Comparison of ENCODE assay signal across 13 mouse cellular contexts in genomic region chr17:57007137-57007905, GRCm38 (mm10). TPM values are rescaled to one million over a fixed set of nuclear protein-coding genes. Genes with fewer than 3 reads are reported as not detected.
DNase-seq lines count a peak whose midpoint lies in the region; ATAC-seq and TF ChIP-seq lines count a peak whose summit lies in the region.
"Had no signal": no experiment of that assay in that cellular context is flagged by ENCODE, and none has a peak within 500 bp of the region (broad histone marks: within the 10 kb centered on the region; RNA-seq: fewer than 3 reads in every experiment).

No protein-coding gene starts in this region.

- WGBS in heart, postnatal 0 days: 89% methylated on average over 13 of the region's 13 CpGs
- 88% methylated on average over 13 of the region's 13 CpGs for WGBS in embryonic facial prominence, embryonic 15.5 days
- WGBS in neural tube, embryonic 15.5 days: 95% methylated on average over 13 of the region's 13 CpGs

- H3K9ac ChIP-seq in heart, postnatal 0 days (replicated peaks; ENCODE audit: low read depth, low read length): no peak overlapping the region
- H3K9ac ChIP-seq in embryonic facial prominence, embryonic 15.5 days: no peak overlapping the region
- no peak overlapping the region for H3K9ac ChIP-seq in neural tube, embryonic 15.5 days (replicated peaks)
- H3K9ac ChIP-seq: forebrain, embryonic 13.5 days had no signal

- H3K27me3 ChIP-seq in heart, postnatal 0 days (ENCODE audit: control insufficient read depth, insufficient read depth, low read length): no peaks in the 10 kb centered on the region
- no peaks in the 10 kb centered on the region for H3K27me3 ChIP-seq in testis, adult 2 months (ENCODE audit: control insufficient read depth, insufficient read depth, low read length)
- H3K27me3 ChIP-seq in embryonic facial prominence, embryonic 15.5 days: no peaks in the 10 kb centered on the region
- H3K27me3 ChIP-seq in neural tube, embryonic 15.5 days (replicated peaks): no peaks in the 10 kb centered on the region
- H3K27me3 ChIP-seq: forebrain, embryonic 13.5 days had no signal

- peak; percentile 55 for TF ChIP-seq CTCF in heart, postnatal 0 days (IDR thresholded peaks at IDR 0.05; ENCODE audit: low read depth)
- peak; percentile 30; the same call in 1 of the 2 replicates for TF ChIP-seq CTCF in testis, adult 2 months (IDR thresholded peaks at IDR 0.05; ENCODE audit: control insufficient read depth, insufficient read depth, insufficient replicate concordance, low read depth, low read length)

- H3K4me2 ChIP-seq in heart, postnatal 0 days (ENCODE audit: low read depth, low read length): no peak overlapping the region
- H3K4me2 ChIP-seq in embryonic facial prominence, embryonic 15.5 days (replicated peaks): no peak overlapping the region
- no peak overlapping the region for H3K4me2 ChIP-seq in neural tube, embryonic 15.5 days
- H3K4me2 ChIP-seq: forebrain, embryonic 13.5 days had no signal

- no peak for TF ChIP-seq POLR2A in testis, adult 2 months (IDR thresholded peaks at IDR 0.05; ENCODE audit: control insufficient read depth, low read depth, low read length)

- no peak overlapping the region for H3K27ac ChIP-seq in heart, postnatal 0 days (ENCODE audit: low read depth)
- no peak overlapping the region for H3K27ac ChIP-seq in testis, adult 2 months (ENCODE audit: control insufficient read depth, insufficient read depth, low read depth, low read length)
- 0 out of 2 replicates have a peak overlapping the region, but pooled peaks have one; percentile 44 for H3K27ac ChIP-seq in embryonic facial prominence, embryonic 15.5 days (replicated peaks)
- no peak overlapping the region for H3K27ac ChIP-seq in neural tube, embryonic 15.5 days (replicated peaks)
- H3K27ac ChIP-seq: forebrain, embryonic 13.5 days had no signal

- H3K4me3 ChIP-seq in heart, postnatal 0 days (ENCODE audit: low read depth, low read length): no peak overlapping the region
- no peak overlapping the region for H3K4me3 ChIP-seq in testis, adult 2 months (ENCODE audit: control insufficient read depth, low read depth, low read length)
- H3K4me3 ChIP-seq in embryonic facial prominence, embryonic 15.5 days (replicated peaks): no peak overlapping the region
- H3K4me3 ChIP-seq in neural tube, embryonic 15.5 days (replicated peaks): no peak overlapping the region
- H3K4me3 ChIP-seq: forebrain, embryonic 13.5 days had no signal

- H3K9me3 ChIP-seq in heart, postnatal 0 days (replicated peaks; ENCODE audit: control insufficient read depth, low read length): no peaks in the 10 kb centered on the region
- H3K9me3 ChIP-seq in embryonic facial prominence, embryonic 15.5 days (replicated peaks): no peaks in the 10 kb centered on the region
- no peaks in the 10 kb centered on the region for H3K9me3 ChIP-seq in neural tube, embryonic 15.5 days (replicated peaks)
- H3K9me3 ChIP-seq: forebrain, embryonic 13.5 days had no signal

- ATAC-seq in heart, postnatal 0 days (ENCODE audit: insufficient read depth, low read depth): 0 out of 2 replicates have a peak, but pooled peaks have one; percentile 12
- ATAC-seq in embryonic facial prominence, embryonic 15.5 days (ENCODE audit: insufficient number of reproducible peaks, low FRiP score, low TSS enrichment, low read depth): no peak
- no peak for ATAC-seq in neural tube, embryonic 15.5 days (ENCODE audit: low FRiP score)
- ATAC-seq: forebrain, embryonic 13.5 days had no signal

- H3K36me3 ChIP-seq in heart, postnatal 0 days (replicated peaks; ENCODE audit: control insufficient read depth, insufficient read depth, low read length): peaks cover 56% of the 10 kb centered on the region
- no peaks in the 10 kb centered on the region; the same call in 1 of the 2 replicates for H3K36me3 ChIP-seq in testis, adult 2 months (ENCODE audit: control insufficient read depth, insufficient read depth, low read length)
- H3K36me3 ChIP-seq in embryonic facial prominence, embryonic 15.5 days: peaks cover 62% of the 10 kb centered on the region
- H3K36me3 ChIP-seq in neural tube, embryonic 15.5 days: peaks cover 69% of the 10 kb centered on the region

- DNase-seq in heart, postnatal 0 days (ENCODE audit: low spot score): no peak
- DNase-seq in heart, adult 9 months (ENCODE audit: low spot score in 2 of 2): no peak
- no peak for DNase-seq in testis, postnatal 14 days (ENCODE audit: low spot score)
- DNase-seq in adrenal gland, adult 2 months: no peak
- DNase-seq in right cerebral cortex, adult 2 months (ENCODE audit: low spot score in 2 of 2): no peak
- DNase-seq: gastrocnemius, postnatal 25 days; heart, postnatal 14 days; kidney, adult 9 months had no signal

- H3K4me1 ChIP-seq in heart, postnatal 0 days (ENCODE audit: control insufficient read depth, insufficient read depth): peaks cover 18% of the 10 kb centered on the region
- peaks cover 5% of the 10 kb centered on the region for H3K4me1 ChIP-seq in testis, adult 2 months (ENCODE audit: control insufficient read depth, insufficient read depth, low read length)
- H3K4me1 ChIP-seq in embryonic facial prominence, embryonic 15.5 days: peaks cover 18% of the 10 kb centered on the region
- peaks cover 21% of the 10 kb centered on the region for H3K4me1 ChIP-seq in neural tube, embryonic 15.5 days

- no peak for TF ChIP-seq EP300 in heart, postnatal 0 days (IDR thresholded peaks at IDR 0.05; ENCODE audit: low read depth)

RNA-seq across cellular contexts. Expression of gene Gtf2f1, which starts 3.8 kb away (rescaled TPM):
- 20.7 and 22.9 TPM in 2 replicates for total RNA-seq in heart, postnatal 0 days (2014; rRNA removed; ENCODE audit: low replicate concordance)
- 30.4 and 31.9 TPM in 2 replicates for polyA plus RNA-seq in heart, postnatal 0 days (2015; fragmentation: Nextera tagmentation; extraction: Ambion mirVana)
- 175 and 195 TPM in 2 replicates for polyA plus RNA-seq in testis, adult 2 months (2012; rRNA removed)
- 64.3 and 68.2 TPM in 2 replicates for polyA plus RNA-seq in embryonic facial prominence, embryonic 15.5 days (2015; fragmentation: Nextera tagmentation; extraction: Ambion mirVana)
- 63.2 and 70.7 TPM in 2 replicates for polyA plus RNA-seq in neural tube, embryonic 15.5 days (2015; fragmentation: Nextera tagmentation; extraction: Ambion mirVana)
- total RNA-seq in adrenal gland, adult 2 months (2021): 10 to 100 TPM; 55.8 to 57.3 TPM
- polyA plus RNA-seq in adrenal gland, adult 2 months (2012; rRNA removed): 23.8 and 28.5 TPM in 2 replicates

RNA-seq across cellular contexts. Expression of gene Gm17949, which starts 3.9 kb away (rescaled TPM):
- total RNA-seq in heart, postnatal 0 days (2014; rRNA removed; ENCODE audit: low replicate concordance): not detected in 2 replicates
- 0.19 and 0.45 TPM in 2 replicates for polyA plus RNA-seq in heart, postnatal 0 days (2015; fragmentation: Nextera tagmentation; extraction: Ambion mirVana)
- polyA plus RNA-seq in testis, adult 2 months (2012; rRNA removed): 19.7 and 21.3 TPM in 2 replicates
- polyA plus RNA-seq in embryonic facial prominence, embryonic 15.5 days (2015; fragmentation: Nextera tagmentation; extraction: Ambion mirVana): 0.56 and 0.60 TPM in 2 replicates
- polyA plus RNA-seq in neural tube, embryonic 15.5 days (2015; fragmentation: Nextera tagmentation; extraction: Ambion mirVana): 0.26 and 0.46 TPM in 2 replicates
- total RNA-seq in adrenal gland, adult 2 months (2021): not detected
- polyA plus RNA-seq in adrenal gland, adult 2 months (2012; rRNA removed): not detected in 2 replicates
- total RNA-seq: gastrocnemius, postnatal 25 days; heart, postnatal 14 days had no signal

RNA-seq across cellular contexts. Expression of gene Pspn, which starts 7.5 kb away (rescaled TPM):
- total RNA-seq in heart, postnatal 0 days (2014; rRNA removed; ENCODE audit: low replicate concordance): not detected in 2 replicates
- 0.27 TPM in 2 replicates for polyA plus RNA-seq in heart, postnatal 0 days (2015; fragmentation: Nextera tagmentation; extraction: Ambion mirVana)
- polyA plus RNA-seq in testis, adult 2 months (2012; rRNA removed): not detected in 2 replicates
- not detected in 2 replicates for polyA plus RNA-seq in embryonic facial prominence, embryonic 15.5 days (2015; fragmentation: Nextera tagmentation; extraction: Ambion mirVana)
- 0.43 and 0.49 TPM in 2 replicates for polyA plus RNA-seq in neural tube, embryonic 15.5 days (2015; fragmentation: Nextera tagmentation; extraction: Ambion mirVana)
- total RNA-seq in adrenal gland, adult 2 months (2021): not detected
- polyA plus RNA-seq in adrenal gland, adult 2 months (2012; rRNA removed): 1.9 TPM in 2 replicates
- total RNA-seq: gastrocnemius, postnatal 25 days; heart, postnatal 14 days; left cerebral cortex, postnatal 14 days had no signal
- polyA plus RNA-seq: forebrain, embryonic 13.5 days had no signal

RNA-seq across cellular contexts. Expression of gene Alkbh7, which starts 10.2 kb away (rescaled TPM):
- total RNA-seq in heart, postnatal 0 days (2014; rRNA removed; ENCODE audit: low replicate concordance): 85.1 and 96.2 TPM in 2 replicates
- 83.8 and 89.1 TPM in 2 replicates for polyA plus RNA-seq in heart, postnatal 0 days (2015; fragmentation: Nextera tagmentation; extraction: Ambion mirVana)
- polyA plus RNA-seq in testis, adult 2 months (2012; rRNA removed): 30.2 and 35.7 TPM in 2 replicates
- polyA plus RNA-seq in embryonic facial prominence, embryonic 15.5 days (2015; fragmentation: Nextera tagmentation; extraction: Ambion mirVana): 34.9 and 42.3 TPM in 2 replicates
- 56.2 and 59.4 TPM in 2 replicates for polyA plus RNA-seq in neural tube, embryonic 15.5 days (2015; fragmentation: Nextera tagmentation; extraction: Ambion mirVana)
- 10 to 100 TPM; 58.3 to 81.0 TPM for total RNA-seq in adrenal gland, adult 2 months (2021)
- polyA plus RNA-seq in adrenal gland, adult 2 months (2012; rRNA removed): 182 and 186 TPM in 2 replicates

RNA-seq across cellular contexts. Expression of gene Clpp, which starts 17.2 kb away (rescaled TPM):
- 116 and 186 TPM in 2 replicates for total RNA-seq in heart, postnatal 0 days (2014; rRNA removed; ENCODE audit: low replicate concordance)
- 119 and 124 TPM in 2 replicates for polyA plus RNA-seq in heart, postnatal 0 days (2015; fragmentation: Nextera tagmentation; extraction: Ambion mirVana)
- polyA plus RNA-seq in testis, adult 2 months (2012; rRNA removed): 31.1 and 33.7 TPM in 2 replicates
- polyA plus RNA-seq in embryonic facial prominence, embryonic 15.5 days (2015; fragmentation: Nextera tagmentation; extraction: Ambion mirVana): 136 and 139 TPM in 2 replicates
- polyA plus RNA-seq in neural tube, embryonic 15.5 days (2015; fragmentation: Nextera tagmentation; extraction: Ambion mirVana): 164 and 177 TPM in 2 replicates
- 100 to 1,000 TPM; 118 to 140 TPM for total RNA-seq in adrenal gland, adult 2 months (2021)
- 378 and 412 TPM in 2 replicates for polyA plus RNA-seq in adrenal gland, adult 2 months (2012; rRNA removed)

Comparison
In these comparisons a context has a peak if more than half of its experiments do, and no peak if none do; other contexts are left out.
1. RNA of gene Gm17949, which starts 3.9 kb away (polyA plus RNA-seq): 19.7 to 21.3 TPM in testis, adult 2 months; 0.56 to 0.60 TPM in embryonic facial prominence, embryonic 15.5 days, 0.19 to 0.45 TPM in heart, postnatal 0 days, 0.26 to 0.46 TPM in neural tube, embryonic 15.5 days and not detected in adrenal gland, adult 2 months; every median in the first group is over 10 times any median in the second.